Mouse (Mus musculus) cortical plate, adult 2 months (tissue): ENCODE results near the gene 1700019D03Rik. TPM values are rescaled to one million over a fixed set of nuclear protein-coding genes. Genes with fewer than 3 reads are reported as not detected.
A peak's percentile ranks its signal among the peaks of the same experiment; 100 is the strongest.

Experiments used
- H3K27ac ChIP-seq: fragments of 200-500 bp; 2 replicates; pipeline ENCODE4 v1.5.1; 2012; ENCODE audit warnings: low read length, control low read depth, inconsistent platforms; ENCODE audit not compliant: insufficient read depth
- H3K4me1 ChIP-seq: fragments of 200-500 bp; 2 replicates; pipeline ENCODE4 v1.6.1; 2011; ENCODE audit warnings: low read length; ENCODE audit not compliant: control insufficient read depth, insufficient read depth
- H3K4me3 ChIP-seq: fragments of 200-500 bp; 2 replicates; pipeline ENCODE4 v1.5.1; 2011; ENCODE audit warnings: mild to moderate bottlenecking, low read length, control low read depth; ENCODE audit not compliant: insufficient read depth
- CTCF ChIP-seq: fragments of 200-500 bp; IDR thresholded peaks from 2 replicates; pipeline ENCODE4 v1.5.1; 2011; ENCODE audit warnings: mild to moderate bottlenecking, control low read depth, low read length; ENCODE audit not compliant: insufficient read depth; ENCODE audit errors: extremely low read depth
- POLR2A ChIP-seq: fragments of 200-500 bp; IDR thresholded peaks from 2 replicates; pipeline ENCODE4 v1.6.1; 2011; ENCODE audit warnings: mild to moderate bottlenecking, low read length, control low read depth; ENCODE audit not compliant: insufficient read depth; ENCODE audit errors: extremely low read depth
- polyA plus RNA-seq: library from polyadenylated mRNA; depleted of rRNA; stranded (reverse); fragments of >200 nt; gene quantifications from 2 replicates; pipeline ENCODE4 v1.2.3, GENCODE M21; 2012; rRNA removed

The 1700019D03Rik gene
- polyA plus RNA-seq = 13.1 and 14.8 TPM in 2 replicates

DNA sequence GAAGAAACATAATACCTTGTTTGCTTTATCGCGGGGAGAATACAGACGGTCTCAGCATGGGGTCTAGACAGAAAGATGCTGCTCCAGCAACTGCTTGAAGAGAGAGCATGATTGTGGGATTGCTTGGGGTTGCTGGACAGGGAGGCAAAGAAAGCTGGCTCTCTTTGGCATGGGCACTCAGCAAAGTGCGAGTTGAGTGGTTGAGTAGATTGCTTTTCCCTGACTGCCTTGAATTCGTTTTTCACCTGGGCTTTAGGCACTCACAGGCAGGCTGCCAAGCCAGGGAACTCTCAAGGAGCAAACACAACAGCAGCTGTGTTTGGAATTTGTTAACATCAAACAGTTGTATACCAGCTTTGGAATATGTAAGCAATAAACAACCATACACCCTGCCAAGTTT lies at the start of gene 1700019D03Rik:
Gene 1700019D03Rik, minus strand, starts transcription at position 101 of the 400 bp plus-strand sequence.
- Histone ChIP-seq H3K27ac (no peak within 1 kb of the TSS), H3K4me3 (no peak within 1 kb of the TSS), H3K4me1 (no peaks in the 10 kb centered on the region; the same call in 1 of the 2 replicates)
- TF ChIP-seq CTCF = no peak
- no peak for TF ChIP-seq POLR2A

- Histone ChIP-seq H3K27ac (no peak overlapping the region), H3K4me1 (peaks cover 1% of the 10 kb centered on the region; the same call in 1 of the 2 replicates), H3K4me3 (no peak overlapping the region)
- TF ChIP-seq CTCF (no peak), POLR2A (no peak)
Observed at GRCm38 (mm10) chr1:53063921-53064320, 43.9 kb upstream of the 1700019D03Rik start.

- Histone ChIP-seq H3K4me1 (peaks cover 1% of the 10 kb centered on the region; the same call in 1 of the 2 replicates), H3K4me3 (peak overlapping the region; percentile 33), H3K27ac (no peak overlapping the region)
- TF ChIP-seq CTCF (no peak), POLR2A (no peak)
Observed at GRCm38 (mm10) chr1:53061871-53062608, 42.1 kb upstream of the 1700019D03Rik start.

- no peak within 1 kb of the TSS for H3K27ac ChIP-seq
- H3K4me1 ChIP-seq = peaks cover 1% of the 10 kb centered on the region; the same call in 1 of the 2 replicates
- peak within 1 kb of the TSS; percentile 33 for H3K4me3 ChIP-seq
Observed at GRCm38 (mm10) chr1:53061340-53061739, 41.4 kb upstream of the 1700019D03Rik start, which contains the start of gene Mstn. Mstn (plus strand) TSS chr1:53061640.

DNA sequence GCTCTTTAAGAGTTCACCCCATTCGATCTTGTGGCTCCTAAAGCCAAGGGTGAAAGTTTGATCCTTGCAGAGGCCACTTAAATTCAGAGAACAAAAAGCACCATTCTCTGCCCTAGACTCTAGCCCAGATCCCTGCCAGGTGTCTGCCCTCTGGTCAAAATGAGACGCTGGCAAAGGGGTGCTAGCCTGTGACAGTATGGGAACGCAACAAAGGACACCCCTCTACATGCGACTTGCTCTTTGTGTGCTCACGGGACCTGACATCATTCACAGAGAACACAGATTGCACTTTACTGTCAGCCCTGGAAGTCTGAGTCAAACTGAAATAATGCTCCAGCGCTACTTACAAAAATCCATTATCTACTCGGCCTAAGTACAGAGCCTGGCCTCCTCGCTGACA lies 40.5 kb upstream of the 1700019D03Rik start:
- Histone ChIP-seq H3K27ac (no peak overlapping the region), H3K4me3 (no peak overlapping the region), H3K4me1 (peaks cover 1% of the 10 kb centered on the region; the same call in 1 of the 2 replicates)
- no peak for TF ChIP-seq CTCF
- TF ChIP-seq POLR2A = no peak

More at GRCm38 (mm10) chr1:53061340-53061739, 41.4 kb upstream of the 1700019D03Rik start, which contains the start of gene Mstn:
- TF ChIP-seq POLR2A = no peak
- no peak for TF ChIP-seq CTCF

DNA sequence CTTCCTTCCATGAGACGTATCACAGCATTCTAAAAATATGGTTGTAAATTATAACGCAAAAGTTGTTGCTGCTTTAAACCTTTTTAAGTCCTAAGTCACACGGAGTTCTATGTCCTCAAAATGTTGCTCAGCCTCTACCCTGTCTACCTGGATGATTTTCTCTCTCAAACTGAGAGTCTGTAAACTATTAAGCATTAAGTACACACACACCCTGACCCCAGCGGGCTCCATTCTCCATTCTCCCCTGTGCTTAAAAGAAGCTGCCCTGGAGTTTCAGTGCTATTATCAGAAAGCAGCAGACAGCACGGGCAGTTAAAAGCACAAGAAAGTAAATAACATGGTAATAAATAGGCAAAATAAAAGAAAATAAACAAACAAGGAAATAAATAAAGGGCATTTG lies 39.1 kb upstream of the 1700019D03Rik start:
- H3K27ac ChIP-seq = no peak overlapping the region

DNA sequence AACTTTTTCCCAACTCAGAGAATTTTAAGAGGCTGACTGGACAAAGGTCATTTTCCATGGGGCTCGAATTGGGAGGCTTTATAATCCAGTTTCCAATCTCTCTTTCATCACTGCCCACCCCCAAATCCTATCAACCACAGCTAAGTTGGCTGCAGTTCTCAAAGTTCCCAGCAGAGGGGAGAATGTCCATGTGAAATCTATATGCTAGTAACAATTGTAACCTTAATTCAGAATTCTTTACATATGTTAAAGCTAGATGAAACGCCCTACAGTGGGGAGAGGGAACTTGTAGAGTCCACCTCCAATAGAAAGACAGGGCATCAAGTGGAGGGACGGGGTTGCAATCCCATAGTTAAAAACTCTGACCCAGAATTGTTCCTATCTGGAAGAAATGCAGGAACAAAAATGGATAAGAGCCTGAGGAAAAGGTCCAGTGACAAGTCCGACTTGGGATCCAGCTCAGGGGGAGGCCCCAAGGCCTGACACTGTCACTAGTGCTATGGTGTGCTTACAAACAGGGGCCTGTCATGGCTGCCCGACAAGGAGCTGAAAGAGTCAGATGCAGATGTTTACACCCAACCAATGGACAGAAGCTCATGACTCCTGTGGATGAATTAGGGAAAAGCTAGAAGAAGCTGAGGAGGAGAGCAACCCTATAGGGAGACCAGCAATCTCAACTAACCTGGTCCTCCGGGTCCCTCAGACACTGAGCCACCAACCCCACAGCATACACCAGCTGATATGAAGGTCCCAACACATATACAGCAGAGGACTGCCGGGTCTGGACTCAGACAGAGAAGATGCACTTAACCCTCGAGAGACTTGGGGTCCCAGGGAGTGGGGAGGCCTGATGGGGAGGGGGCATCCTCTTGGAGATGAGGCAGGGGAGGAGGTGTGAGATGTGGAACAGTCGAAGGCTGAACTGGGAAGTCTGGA lies 33.4 kb upstream of the 1700019D03Rik start:
- TF ChIP-seq CTCF (peak; percentile 61), POLR2A (no peak)

More for the DNA sequence above, 39.1 kb upstream of the 1700019D03Rik start:
- Histone ChIP-seq H3K4me3 (no peak overlapping the region), H3K4me1 (peaks cover 1% of the 10 kb centered on the region; the same call in 1 of the 2 replicates)
- no peak for TF ChIP-seq POLR2A

DNA sequence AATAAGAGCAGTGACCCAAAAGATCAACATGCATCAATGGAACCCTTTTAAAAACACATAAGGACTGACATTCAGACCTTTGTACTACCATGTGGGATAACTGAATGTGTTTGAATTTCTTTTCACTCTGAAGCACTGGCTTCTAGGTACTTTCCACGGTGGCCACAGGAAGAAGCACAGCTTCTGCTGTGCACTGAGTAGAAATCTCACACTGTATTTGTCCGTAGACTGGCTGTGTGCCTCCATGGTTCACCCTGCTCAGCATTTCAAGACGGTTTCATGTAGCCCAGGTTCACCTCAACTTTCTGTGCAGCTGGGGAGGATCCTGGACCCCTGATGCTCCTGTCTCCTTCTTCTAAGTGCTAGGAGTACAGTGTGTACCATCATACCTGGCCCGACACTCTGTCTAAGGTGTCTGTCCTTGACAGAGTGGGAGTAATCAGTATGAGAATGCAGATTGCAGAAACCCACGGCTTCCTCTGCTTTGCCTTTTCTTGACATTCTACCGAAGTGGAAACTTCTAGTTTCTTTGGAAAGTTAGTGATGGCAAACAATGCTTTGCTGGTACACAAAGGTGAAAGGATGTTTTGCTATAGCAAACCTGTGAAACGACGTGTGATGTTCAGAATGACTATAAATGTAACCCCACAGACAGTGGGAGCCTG lies 29.9 kb upstream of the 1700019D03Rik start:
- TF ChIP-seq POLR2A (no peak), CTCF (no peak)
- Histone ChIP-seq H3K4me3 (no peak overlapping the region), H3K4me1 (no peaks in the 10 kb centered on the region), H3K27ac (no peak overlapping the region)

More for the DNA sequence above, 33.4 kb upstream of the 1700019D03Rik start:
- Histone ChIP-seq H3K27ac (no peak overlapping the region), H3K4me3 (no peak overlapping the region), H3K4me1 (no peaks in the 10 kb centered on the region)

DNA sequence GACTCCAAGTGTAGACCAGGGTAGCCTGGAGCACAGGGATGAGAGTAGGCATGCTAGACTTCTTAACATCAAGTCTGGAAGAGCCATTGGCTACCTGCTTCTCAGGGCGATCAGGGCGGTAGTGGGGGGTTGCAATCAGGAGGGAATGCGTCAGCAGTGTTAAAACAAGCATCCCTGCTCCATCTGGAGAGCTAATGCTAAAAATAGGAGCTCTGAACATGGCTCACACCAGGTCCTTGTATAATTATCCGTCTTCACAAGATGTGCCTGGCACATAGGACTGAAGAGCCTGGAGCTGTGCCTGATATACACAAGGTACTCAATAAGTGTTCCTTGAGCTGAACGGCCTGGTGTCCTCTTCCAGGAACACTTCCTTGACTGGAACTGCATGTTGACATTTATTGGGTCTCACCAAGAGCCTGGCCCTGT lies 17.5 kb upstream of the 1700019D03Rik start:
- Histone ChIP-seq H3K4me3 (no peak overlapping the region), H3K27ac (no peak overlapping the region), H3K4me1 (no peaks in the 10 kb centered on the region)
- TF ChIP-seq CTCF = no peak
- no peak for TF ChIP-seq POLR2A
